Mouse (Mus musculus): ENCODE data around the gene Ddo.
A peak's percentile ranks its signal among the peaks of the same experiment; 100 is the strongest.

The Ddo gene

DNA sequence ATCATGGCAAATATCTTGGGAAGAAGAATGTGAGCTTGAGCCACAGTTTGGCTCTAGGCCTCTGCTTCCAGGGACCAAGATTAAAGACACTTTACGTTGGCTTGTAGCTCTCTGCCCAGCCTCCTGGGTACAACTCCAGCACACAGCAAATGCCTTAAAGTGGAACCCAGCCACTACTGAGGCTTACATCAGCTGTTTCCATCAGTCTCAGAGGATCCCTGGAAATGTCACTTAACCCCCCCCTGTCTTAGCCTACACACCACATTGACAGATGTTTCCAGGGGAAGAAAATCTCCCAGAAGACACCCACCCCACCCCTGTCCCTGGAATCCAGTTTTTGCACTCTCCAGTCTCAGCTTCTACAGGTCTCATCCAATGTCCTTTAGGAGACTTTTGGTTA, 37.1 kb downstream of the Ddo start:
- DNase-seq: no peak

DNA sequence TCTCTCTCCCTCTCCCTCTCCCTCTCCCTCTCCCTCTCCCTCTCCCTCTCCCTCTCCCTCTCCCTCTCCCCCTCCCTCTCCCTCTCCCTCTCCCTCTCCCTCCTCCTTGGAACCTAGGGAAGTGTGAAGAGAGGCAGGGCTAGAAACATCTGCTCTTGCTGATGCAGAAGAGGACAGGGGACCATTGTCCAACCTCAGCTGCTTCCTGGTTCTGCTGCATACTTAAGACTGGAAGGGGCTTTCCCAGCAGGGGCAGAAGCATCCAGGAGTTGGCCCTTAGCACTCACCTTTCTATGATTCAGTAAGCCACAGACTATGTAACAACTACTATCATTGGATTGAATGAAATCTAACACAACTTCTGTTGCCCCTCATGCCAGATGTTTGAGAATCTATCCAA, 38.8 kb downstream of the Ddo start:
- DNase-seq: no peak

DNA sequence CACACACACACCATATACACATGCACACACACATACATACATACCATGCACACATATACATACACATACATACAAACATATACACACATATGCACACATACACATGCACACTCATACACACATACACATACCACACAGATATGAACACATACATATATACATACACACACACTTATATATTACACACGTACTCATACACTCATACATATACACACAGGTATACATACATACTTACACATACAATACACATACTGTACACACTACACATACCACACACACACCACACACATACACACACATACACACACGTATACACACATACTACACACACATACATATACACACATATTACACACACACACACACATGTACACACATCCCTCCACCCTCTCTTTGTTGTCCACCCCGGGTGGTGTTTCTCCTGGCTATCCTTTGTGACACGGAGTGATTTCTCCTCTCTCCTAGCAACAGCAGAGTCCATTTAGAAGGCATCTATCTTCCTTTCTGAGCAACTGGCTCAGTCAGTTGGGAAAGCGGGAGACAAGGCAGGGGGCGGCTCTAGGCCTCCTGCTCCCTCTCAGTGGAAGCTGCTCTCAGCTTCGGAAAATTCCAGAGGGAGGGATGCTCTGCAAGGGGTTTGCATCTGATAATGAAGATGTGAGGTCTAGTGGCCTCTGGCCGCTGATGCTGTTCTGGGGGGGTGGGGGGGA, 42.9 kb downstream of the Ddo start:
- DNase-seq: no peak

DNA sequence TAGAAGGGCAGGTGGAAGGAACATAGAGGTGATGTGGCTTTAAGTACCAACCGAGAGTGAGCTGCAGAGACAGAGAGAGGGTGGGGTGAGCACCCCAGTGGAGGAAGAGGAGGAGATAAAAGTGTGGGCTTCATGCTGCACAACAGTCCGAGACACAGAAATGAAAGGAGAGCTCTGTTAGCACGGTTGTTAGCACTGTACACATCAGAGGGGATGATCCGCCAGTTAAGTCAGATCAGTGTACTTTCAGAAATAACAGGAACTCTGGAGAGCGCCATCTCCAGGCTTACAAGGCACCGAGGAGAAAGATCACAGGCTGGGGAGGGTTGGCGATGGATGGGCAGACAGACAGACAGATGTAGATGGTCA, 43.5 kb downstream of the Ddo start:
- DNase-seq: no peak

DNA sequence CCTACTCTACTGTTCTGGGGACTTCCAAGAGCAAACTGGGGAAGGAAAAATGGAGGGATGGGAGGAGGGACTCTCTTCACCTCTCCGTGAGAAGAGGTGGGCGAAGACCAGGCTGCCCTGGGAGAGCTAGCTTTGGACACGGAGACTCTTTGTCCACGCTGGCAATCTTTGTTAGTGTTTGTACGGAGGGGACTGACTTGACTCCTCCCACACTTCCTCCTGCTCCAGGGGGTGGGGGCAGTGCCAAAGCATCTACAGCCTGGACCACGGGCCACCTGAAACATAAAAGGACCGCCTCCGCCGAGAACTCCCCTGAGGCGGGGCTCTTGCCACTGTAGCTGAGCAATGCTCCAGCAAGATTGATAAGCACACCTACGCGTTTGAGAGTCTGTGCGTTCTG, 44.3 kb downstream of the Ddo start:
- DNase-seq: no peak

DNA sequence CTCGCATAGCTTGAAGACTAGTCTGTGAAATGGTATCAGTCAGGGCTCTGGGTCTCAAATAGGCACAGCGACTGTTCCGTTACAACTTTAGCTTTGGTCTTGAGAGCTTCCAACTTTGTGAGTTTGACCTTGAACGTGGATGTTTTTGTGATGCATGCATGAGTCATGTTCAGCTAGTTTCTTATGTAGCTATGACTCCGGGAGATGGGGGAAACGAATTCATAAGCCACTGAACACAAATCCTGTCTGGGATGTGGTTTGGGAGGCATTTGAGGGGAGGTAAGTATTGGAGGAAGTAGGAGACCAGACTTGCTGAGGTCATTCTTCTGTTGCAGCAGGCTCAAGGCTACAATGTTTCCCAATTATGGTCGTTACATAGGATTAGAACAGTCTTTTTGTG, 46.1 kb downstream of the Ddo start:
- DNase-seq: no peak

DNA sequence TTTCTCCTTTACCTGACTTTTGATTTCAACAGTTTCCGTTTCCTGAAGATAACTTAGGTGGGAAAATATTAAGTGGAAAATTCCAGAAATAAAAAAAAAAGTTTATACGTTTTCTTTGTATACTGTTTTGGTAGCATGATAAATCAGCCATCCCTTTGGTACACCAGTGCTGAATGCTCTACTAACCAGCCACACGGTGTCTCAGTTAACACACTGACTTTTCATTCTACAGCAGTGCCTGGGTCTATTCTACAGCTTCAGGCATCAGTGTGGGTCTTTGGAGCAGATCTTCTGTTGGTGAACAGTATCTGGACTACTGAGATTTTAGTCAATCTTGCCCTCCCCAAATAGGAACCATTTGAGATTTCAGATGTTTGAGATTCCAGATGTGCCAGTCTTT, 48.7 kb downstream of the Ddo start:
- no peak for DNase-seq

DNA sequence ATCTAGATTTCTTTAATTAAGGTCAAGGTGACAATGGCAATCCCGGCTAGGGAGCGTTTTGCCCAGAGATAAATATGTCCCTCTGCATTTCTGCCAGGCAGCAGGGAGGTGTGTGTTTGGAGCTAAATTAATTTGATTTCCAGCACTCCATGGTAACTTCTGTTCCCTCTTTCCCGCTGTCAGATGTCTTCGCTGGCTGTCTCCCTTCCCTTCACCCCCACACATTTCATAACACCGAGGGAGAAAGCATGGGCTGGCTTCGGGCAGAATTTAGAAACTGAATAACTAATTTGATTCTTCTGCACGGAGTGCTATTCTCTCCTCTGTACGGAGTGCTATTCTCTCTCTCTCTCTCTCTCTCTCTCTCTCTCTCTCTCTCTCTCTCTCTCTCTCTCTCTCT, 52.7 kb downstream of the Ddo start:
- DNase-seq: peak; percentile 89

DNA sequence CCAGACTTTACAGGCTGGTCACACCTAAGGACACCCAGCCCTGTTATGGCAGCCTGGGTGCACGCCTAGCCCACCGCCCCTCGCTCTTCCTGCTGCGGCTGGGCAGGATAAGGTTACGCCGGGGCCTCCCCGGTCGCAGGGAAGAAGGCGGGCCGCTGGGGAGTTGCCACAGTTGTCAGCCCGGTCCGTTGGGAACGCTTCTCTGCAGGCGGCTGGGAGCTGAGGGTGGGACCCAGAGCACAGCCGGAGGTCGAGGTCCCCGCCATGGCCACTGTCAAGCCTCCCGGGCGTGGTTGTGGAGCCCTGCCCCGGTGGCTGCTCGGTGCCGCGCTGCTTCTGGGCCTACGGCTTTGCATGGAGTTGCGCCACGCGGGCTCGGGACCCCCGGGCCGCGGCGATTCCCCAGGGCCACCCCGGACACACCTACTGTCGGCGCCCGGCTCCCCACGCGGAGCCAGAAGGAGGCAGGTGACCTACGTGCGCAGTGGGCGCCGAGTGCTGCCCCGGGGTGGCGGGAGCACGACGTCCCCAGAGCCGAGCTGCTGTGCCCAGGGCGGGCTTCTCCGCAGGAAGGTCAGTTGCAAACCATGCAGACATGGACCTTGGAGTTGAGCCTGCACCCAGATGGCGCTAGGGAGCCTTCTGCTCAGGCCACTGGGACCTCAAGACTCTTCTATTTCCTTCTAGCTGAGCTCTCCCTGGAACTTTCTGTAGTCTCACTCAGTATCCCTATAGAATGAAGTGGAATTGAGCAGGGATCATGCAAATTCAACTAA, 53.5 kb downstream of the Ddo start, which contains the start of gene Mettl24:
Gene Mettl24, plus strand, starts transcription at position 191 of the 776 bp plus-strand sequence.
- peak; percentile 41 for DNase-seq

DNA sequence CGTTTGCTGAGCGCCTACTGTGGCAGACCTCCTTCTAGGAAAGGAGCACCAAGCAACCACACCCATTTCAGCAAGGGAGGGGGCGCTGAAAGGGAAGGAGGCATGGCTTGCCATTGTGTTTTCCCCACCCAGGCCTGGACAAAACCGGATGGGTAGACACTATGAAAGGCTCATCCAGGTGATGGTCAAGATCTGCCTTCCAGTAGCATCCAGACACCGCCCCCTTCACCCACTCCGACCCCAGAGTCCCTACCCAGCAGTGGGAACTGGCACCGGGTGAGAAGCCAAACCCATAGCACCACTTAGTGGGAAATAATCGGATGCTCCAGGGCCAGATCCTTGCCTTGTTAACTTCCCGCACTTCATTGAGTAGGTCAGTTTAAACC, 54.0 kb downstream of the Ddo start:
- DNase-seq: no peak

DNA sequence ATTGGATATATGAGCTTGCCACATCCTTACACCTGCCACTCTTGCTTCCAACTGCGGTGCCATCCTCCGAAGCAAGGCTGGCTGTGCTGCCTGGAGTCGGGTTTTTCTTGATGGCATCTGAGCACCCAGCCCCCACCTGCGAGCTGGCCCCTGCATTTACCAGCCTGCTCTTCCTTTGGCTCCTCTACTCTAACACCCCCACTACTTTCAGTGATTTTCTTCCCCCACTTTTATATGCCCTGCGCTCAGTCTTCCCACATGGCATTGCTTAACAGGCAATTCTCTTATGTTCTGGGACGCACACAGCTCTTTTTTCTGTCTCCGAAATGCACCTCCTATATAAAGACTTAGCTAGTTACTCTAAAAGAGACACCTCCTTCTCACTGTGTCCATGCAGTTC, 54.5 kb downstream of the Ddo start:
- DNase-seq: peak; percentile 67

DNA sequence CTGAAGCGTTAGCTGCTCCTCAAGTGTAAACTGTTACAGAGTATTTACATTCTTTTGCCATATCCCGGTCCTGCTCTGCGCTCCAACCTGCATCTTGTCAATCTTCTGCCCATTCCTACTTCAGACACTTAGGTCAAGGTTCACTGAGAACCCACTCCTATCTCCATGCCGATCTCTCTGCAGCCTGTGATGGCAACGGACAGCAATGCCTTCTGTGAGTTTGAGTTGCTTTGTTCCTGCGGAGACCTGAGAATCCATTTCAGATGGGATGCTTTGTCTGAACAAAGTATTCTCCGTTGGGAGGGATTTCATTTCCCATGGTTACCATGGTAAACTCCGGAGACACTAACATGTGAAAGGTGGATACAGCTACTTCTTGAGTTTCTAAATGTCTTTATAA, 55.8 kb downstream of the Ddo start:
- DNase-seq: no peak

DNA sequence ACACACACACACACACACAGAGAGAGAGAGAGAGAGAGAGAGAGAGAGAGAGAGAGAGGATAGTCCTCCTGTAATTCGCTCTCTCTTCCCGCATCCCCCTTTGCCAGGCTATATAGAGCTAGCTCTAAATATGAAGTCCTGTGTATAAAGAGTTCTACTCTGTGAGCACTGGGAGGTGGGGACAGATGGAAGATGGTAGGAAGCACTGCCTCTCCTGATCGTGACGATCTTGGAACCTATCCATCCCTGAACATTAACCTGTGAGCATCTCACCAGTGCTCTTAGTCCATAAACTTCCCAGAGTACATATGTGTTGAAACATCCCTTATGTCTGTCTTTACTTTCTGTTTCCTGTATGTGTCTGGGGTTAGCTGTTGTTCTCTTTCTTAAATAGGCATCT, 57.2 kb downstream of the Ddo start:
- no peak for DNase-seq

DNA sequence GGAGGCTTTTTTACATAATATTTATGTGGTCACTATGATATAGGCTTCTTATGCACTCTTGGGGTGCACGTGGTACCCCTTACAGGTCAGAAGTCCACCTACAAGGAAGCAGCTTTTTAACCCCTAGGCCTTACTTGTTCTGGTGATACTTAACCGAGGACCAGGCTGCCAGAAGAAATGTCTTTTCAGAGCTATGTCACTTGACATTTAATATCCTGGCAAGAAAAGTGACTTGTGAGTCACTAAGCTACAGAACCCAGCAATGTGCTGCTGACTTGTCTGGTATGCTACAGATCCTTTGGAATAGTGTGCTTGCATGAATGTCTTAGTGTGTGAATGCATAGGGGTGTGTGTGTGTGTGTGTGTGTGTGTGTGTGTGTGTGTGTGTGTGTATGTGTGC, 57.6 kb downstream of the Ddo start:
- DNase-seq: no peak

DNA sequence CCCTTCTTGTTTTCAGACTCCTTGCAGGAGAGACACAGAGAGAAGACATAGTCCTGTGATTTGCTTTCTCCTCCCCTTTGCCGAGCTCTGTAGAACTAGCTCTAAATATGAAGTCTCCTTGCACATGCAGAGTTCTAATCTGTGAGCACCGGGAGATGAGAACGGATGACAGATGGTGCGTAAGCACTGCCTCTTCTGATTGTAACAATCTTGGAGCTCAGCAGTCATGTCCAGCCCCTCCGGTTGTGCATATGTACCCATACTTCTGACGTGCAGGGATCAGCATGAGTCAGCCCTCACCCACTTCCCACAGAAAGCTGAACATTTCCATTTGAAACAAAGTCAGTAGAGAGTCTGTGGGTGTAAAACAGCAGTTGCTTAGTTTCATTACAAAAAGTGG, 58.5 kb downstream of the Ddo start:
- DNase-seq: peak; percentile 95

DNA sequence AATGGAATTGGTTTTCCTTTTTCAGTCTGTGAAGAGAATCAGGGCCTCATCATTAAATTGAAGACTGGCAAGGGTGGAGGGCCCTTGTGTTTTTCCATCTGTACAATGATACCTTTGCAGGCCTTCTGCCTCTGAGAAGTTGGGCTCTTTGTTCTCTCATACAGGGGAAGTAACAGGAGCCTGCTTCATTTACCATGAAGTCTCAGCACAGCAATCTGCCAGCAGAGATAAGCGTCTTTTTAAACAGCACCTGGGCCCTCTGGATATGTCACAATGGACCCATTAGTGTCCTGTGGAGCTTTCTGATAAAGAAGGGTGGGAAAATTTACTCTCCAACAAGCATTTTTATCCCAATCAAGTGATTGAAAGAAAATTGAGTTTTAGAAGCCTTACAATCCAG, 59.1 kb downstream of the Ddo start:
- no peak for DNase-seq

DNA sequence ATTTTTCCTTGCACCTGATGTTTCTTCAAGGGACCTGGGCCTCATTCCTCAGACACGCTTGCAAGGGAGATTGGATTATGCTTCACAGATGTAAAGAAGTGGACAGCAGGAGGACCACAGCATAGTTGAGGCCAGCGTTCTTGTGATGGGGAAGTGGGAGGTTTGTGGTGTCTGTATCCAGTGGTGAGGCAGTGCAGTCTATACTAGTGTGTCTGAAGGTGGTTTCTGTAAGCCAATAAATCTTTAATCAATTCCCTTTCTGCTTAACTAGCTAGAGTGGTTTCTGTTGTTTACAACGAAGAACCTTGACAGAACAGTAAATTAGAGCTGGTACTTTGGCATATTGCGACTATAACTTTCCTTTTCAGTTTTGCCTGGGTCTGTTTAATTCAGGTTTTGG, 68.8 kb downstream of the Ddo start:
- no peak for DNase-seq

DNA sequence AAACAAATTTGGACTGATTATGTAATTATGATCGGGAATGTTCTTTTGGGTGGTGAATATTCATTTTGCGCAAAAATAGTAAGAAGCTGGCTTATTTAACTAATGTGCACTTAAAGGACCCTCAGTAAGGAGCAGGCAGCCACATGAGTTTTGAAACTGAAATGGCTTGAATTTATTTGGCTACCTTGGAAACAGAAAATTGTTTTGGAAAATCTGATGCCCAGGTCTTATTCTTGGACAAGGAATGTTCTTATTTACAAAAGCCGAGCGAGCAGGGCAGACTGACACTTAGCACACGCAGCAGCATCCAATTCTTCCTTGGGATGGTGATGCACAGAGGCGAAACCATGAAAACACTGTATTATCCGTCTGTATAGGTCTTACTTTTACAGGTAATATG, 81.3 kb downstream of the Ddo start:
- DNase-seq: no peak

DNA sequence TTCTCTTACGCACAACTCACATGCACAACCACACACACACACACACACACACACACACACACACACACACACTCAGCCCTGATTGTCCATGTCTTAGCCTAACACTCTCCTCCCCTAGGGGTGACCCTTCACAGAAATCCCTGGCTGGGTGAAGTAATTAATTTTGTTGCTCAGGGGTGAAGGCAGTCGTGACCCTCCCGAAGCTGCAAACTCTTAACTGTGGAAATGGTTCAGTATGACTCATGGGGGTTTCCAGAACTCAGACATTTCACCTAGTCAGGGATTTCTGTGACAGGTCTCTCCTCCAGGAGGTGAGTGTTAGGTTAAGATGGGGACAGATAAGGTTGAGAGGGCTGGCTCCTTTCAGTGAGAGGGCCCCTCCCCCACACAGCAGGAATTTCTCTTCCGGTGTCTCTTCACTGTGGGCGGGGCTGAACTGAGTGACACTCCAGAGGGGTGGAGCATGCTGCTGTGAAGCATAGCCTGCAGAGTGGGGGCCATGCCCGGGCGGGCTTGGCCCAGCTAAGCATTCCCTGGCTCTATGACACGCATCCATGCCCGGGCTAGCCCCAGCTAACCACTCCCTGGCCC, 83.3 kb downstream of the Ddo start:
- no peak for DNase-seq

DNA sequence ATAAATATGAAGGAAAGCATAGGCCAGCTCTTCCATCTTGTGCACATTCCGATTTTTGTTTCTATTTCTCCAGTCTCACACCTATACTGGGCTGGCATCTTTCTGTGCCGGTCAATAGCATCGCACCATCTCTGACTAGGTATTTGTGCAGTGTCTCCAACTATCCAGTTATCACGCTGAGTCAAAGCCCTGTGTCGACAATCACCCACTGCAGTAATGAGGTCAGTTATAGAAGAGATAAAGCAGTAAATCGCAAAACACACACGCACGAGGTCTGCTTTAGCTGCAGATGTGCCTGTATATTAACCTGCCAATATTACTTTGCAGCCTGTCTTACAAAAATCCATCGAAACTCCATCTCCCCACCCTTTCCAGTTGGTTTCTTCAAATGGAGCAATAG, 84.0 kb downstream of the Ddo start:
- DNase-seq: no peak

DNA sequence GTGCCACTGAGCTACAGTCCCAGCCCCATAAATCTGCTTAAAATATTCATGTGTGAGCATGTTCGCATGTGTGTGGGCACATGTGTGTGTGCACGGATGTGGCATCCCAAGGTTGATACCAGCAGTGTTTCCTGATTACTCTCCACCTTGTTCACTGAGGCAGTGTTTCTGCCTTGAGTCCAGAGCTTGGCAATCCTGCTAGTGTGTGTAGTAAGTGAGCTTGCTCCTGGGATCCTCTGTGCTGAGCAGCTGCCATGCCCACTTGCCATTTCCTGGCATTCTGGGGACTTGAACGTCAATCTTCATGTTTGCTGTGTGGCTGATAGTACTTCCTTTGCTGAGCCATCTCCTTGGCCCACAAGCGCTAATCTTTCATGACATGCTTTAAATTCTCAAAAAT, 85.3 kb downstream of the Ddo start:
- no peak for DNase-seq

DNA sequence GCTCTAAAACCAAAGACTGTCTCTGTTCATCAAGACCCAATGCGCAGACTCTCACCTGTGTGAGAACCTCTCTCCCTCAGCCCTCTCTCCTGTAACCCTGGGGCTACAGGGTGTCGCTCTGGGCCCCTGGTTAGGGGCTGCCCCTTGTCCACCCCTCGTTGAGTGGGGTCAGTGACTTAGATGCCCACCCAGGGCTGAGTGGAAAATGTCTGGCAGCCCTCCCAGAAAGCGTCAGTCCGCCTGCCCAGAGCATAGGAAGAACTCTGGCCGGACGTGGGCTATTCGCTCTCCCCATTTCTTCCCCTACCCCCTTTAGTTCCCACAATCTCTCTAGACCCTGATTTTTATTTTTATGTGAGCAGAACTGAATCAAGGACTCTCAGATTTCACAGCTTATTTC, 86.5 kb downstream of the Ddo start:
- no peak for DNase-seq

DNA sequence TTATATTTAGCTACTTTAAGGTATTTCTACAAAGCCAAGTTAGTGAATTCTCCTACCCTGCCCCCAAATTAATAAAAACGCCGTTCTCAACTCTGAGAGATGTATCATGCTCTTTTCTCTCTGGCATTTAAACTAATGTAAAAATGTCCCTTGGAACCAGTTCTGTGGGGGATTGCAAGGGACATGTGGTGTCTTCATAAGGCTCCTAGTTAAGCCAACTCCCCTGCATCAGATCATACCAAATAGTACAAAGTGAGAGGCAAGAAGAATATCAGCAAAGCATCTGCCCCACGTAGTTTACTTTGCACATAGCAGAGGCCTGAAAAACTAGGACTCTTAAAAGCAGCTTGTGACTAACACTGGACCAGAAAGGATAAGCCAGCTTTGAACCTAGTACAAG, 86.9 kb downstream of the Ddo start:
- DNase-seq: peak; percentile 80

DNA sequence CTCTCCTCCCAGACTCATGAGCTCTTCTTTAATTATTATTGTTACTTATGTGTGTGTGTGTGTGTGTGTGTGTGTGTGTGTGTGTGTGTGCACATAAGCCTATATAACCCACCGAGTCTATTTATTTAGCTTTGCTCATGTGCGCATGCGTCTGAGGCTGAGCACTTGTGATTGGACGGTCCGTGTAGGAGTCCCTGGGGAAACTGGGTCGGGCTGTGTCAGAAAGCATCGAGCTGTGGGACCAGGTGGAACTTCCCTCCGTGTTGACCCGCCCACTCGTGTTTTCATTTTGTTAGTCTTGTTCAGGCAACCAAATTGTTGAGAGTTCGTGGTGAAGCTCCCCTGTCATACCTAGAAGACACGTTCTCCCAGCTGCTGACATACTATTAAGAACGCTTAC, 88.6 kb downstream of the Ddo start:
- DNase-seq: no peak

DNA sequence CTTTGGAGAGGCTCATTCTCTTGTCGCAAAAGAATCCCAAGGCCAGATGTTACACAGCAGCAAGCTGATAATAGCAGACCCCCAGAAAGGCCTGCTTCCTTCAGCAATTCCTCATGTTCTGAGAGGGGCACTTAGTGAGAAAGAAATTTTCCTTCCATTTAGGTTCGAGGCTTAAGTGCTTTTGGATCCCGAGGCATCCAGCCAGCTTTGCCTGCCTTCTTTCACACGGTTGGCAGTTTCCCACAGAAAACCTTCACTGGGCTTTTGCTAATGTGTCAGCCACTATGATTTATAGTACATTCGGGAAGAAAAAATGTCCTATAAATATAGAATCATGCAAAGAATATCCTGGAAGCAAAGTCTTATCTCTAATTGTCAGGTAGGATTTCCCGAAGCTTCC, 89.3 kb downstream of the Ddo start:
- no peak for DNase-seq
